ENCODE assay signal across 9 mouse cellular contexts in genomic region chr4:139145156-139145555, GRCm38 (mm10). TPM values are rescaled to one million over a fixed set of nuclear protein-coding genes. Genes with fewer than 3 reads are reported as not detected.
A peak's percentile ranks its signal among the peaks of the same experiment; 100 is the strongest.
DNase-seq lines count a peak whose midpoint lies in the region; ATAC-seq and TF ChIP-seq lines count a peak whose summit lies in the region.
"Had no signal": no experiment of that assay in that cellular context is flagged by ENCODE, and none has a peak within 500 bp of the region (broad histone marks: within the 10 kb centered on the region; RNA-seq: fewer than 3 reads in every experiment).

No protein-coding gene starts in this region.

- no peaks in the 10 kb centered on the region for H3K4me1 ChIP-seq in heart, postnatal 0 days (ENCODE audit: control insufficient read depth, insufficient read depth)
- H3K4me1 ChIP-seq in embryonic facial prominence, embryonic 12.5 days = peaks cover 13% of the 10 kb centered on the region; the same call in 1 of the 2 replicates
- H3K4me1 ChIP-seq in stomach, postnatal 0 days (replicated peaks; ENCODE audit: control insufficient read depth, insufficient read depth) = no peaks in the 10 kb centered on the region
- H3K4me1 ChIP-seq in midbrain, embryonic 14.5 days (ENCODE audit: control insufficient read depth, insufficient read depth, low read length) = no peaks in the 10 kb centered on the region
- H3K4me1 ChIP-seq: stomach, embryonic 15.5 days had no signal

- H3K36me3 ChIP-seq in heart, postnatal 0 days (replicated peaks; ENCODE audit: control insufficient read depth, insufficient read depth, low read length) = no peaks in the 10 kb centered on the region
- no peaks in the 10 kb centered on the region for H3K36me3 ChIP-seq in embryonic facial prominence, embryonic 12.5 days
- no peaks in the 10 kb centered on the region for H3K36me3 ChIP-seq in stomach, postnatal 0 days (ENCODE audit: control insufficient read depth, insufficient read depth, low read length)
- H3K36me3 ChIP-seq in midbrain, embryonic 14.5 days (ENCODE audit: control insufficient read depth, insufficient read depth, low read length) = no peaks in the 10 kb centered on the region
- H3K36me3 ChIP-seq: stomach, embryonic 15.5 days had no signal

- peak; percentile 37 for TF ChIP-seq CTCF in heart, postnatal 0 days (IDR thresholded peaks at IDR 0.05; ENCODE audit: low read depth)
- TF ChIP-seq CTCF in stomach, postnatal 0 days (IDR thresholded peaks at IDR 0.05; ENCODE audit: low read depth) = peak; percentile 67

- intact Hi-C loops in heart, postnatal 25 days (cut with DNase I) = loop anchor here (5.0 kb wide), 1 partner anchor 47 kb away; the partner anchor contains the start of gene Capzb

- no peak overlapping the region for H3K4me3 ChIP-seq in heart, postnatal 0 days (ENCODE audit: low read depth, low read length)
- H3K4me3 ChIP-seq in embryonic facial prominence, embryonic 12.5 days = no peak overlapping the region
- H3K4me3 ChIP-seq in stomach, postnatal 0 days (ENCODE audit: low read depth, low read length) = no peak overlapping the region
- H3K4me3 ChIP-seq in midbrain, embryonic 14.5 days (replicated peaks; ENCODE audit: low read depth, low read length) = no peak overlapping the region
- H3K4me3 ChIP-seq: stomach, embryonic 15.5 days had no signal

- no peak for DNase-seq in heart, postnatal 0 days (ENCODE audit: low spot score)
- no peak for DNase-seq in heart, postnatal 25 days (ENCODE audit: low spot score)
- DNase-seq in spleen, adult 12 weeks (ENCODE audit: low spot score) = peak; percentile 29
- no peak for DNase-seq in spleen, adult 18-20 months
- DNase-seq in stomach, postnatal 0 days (ENCODE audit: low spot score) = peak; percentile 48
- DNase-seq in frontal cortex, adult 2 months (ENCODE audit: extremely low spot score in 1 of 2, low spot score in 1 of 2) = no peak
- DNase-seq in midbrain, embryonic 14.5 days = no peak

- H3K9me3 ChIP-seq in heart, postnatal 0 days (replicated peaks; ENCODE audit: control insufficient read depth, low read length) = peaks cover 15% of the 10 kb centered on the region
- peaks cover 16% of the 10 kb centered on the region; the same call in 1 of the 2 replicates for H3K9me3 ChIP-seq in embryonic facial prominence, embryonic 12.5 days
- H3K9me3 ChIP-seq in stomach, postnatal 0 days (ENCODE audit: control insufficient read depth, low read length) = no peaks in the 10 kb centered on the region
- H3K9me3 ChIP-seq in midbrain, embryonic 14.5 days (ENCODE audit: control insufficient read depth, low read length) = peaks cover 9% of the 10 kb centered on the region

- H3K9ac ChIP-seq in heart, postnatal 0 days (replicated peaks; ENCODE audit: low read depth, low read length) = no peak overlapping the region
- H3K9ac ChIP-seq in embryonic facial prominence, embryonic 12.5 days = no peak overlapping the region
- H3K9ac ChIP-seq in stomach, postnatal 0 days (ENCODE audit: low read length) = no peak overlapping the region
- H3K9ac ChIP-seq in midbrain, embryonic 14.5 days (replicated peaks; ENCODE audit: low read length) = no peak overlapping the region
- H3K9ac ChIP-seq: stomach, embryonic 15.5 days had no signal

- TF ChIP-seq EP300 in heart, postnatal 0 days (IDR thresholded peaks at IDR 0.05; ENCODE audit: low read depth) = no peak
- no peak for TF ChIP-seq EP300 in stomach, postnatal 0 days (optimal IDR thresholded peaks at IDR 0.05)

- H3K27me3 ChIP-seq in heart, postnatal 0 days (ENCODE audit: control insufficient read depth, insufficient read depth, low read length) = no peaks in the 10 kb centered on the region
- no peaks in the 10 kb centered on the region for H3K27me3 ChIP-seq in embryonic facial prominence, embryonic 12.5 days
- no peaks in the 10 kb centered on the region for H3K27me3 ChIP-seq in stomach, postnatal 0 days (ENCODE audit: control insufficient read depth, insufficient read depth, low read length)
- no peaks in the 10 kb centered on the region for H3K27me3 ChIP-seq in midbrain, embryonic 14.5 days (ENCODE audit: control insufficient read depth, insufficient read depth, low read length)
- H3K27me3 ChIP-seq: stomach, embryonic 15.5 days had no signal

- no peak for ATAC-seq in heart, postnatal 0 days (ENCODE audit: insufficient read depth, low read depth)
- ATAC-seq in embryonic facial prominence, embryonic 12.5 days (ENCODE audit: insufficient number of reproducible peaks, insufficient read depth, low FRiP score, low TSS enrichment) = no peak
- no peak for ATAC-seq in stomach, postnatal 0 days (ENCODE audit: low FRiP score, low TSS enrichment)
- no peak for ATAC-seq in midbrain, embryonic 14.5 days (ENCODE audit: low FRiP score, low TSS enrichment)

- H3K4me2 ChIP-seq in heart, postnatal 0 days (ENCODE audit: low read depth, low read length) = no peak overlapping the region
- H3K4me2 ChIP-seq in embryonic facial prominence, embryonic 12.5 days (replicated peaks) = no peak overlapping the region
- no peak overlapping the region for H3K4me2 ChIP-seq in stomach, postnatal 0 days (replicated peaks; ENCODE audit: low read depth)
- H3K4me2 ChIP-seq in midbrain, embryonic 14.5 days (ENCODE audit: low read length) = no peak overlapping the region
- H3K4me2 ChIP-seq: stomach, embryonic 15.5 days had no signal

- H3K27ac ChIP-seq in heart, postnatal 0 days (ENCODE audit: low read depth) = no peak overlapping the region
- H3K27ac ChIP-seq in embryonic facial prominence, embryonic 12.5 days = peak overlapping the region; percentile 51
- no peak overlapping the region for H3K27ac ChIP-seq in stomach, postnatal 0 days (replicated peaks)
- H3K27ac ChIP-seq in midbrain, embryonic 14.5 days (replicated peaks; ENCODE audit: low read depth, low read length) = no peak overlapping the region
- H3K27ac ChIP-seq: stomach, embryonic 15.5 days had no signal

- WGBS in heart, postnatal 0 days = 94% methylated on average over 11 of the region's 11 CpGs
- 91% methylated on average over 11 of the region's 11 CpGs for WGBS in embryonic facial prominence, embryonic 12.5 days
- 88% methylated on average over 11 of the region's 11 CpGs for WGBS in stomach, postnatal 0 days
- 96% methylated on average over 11 of the region's 11 CpGs for WGBS in midbrain, embryonic 14.5 days

RNA-seq across cellular contexts. Expression of gene Minos1, which starts 14.2 kb away (rescaled TPM):
- total RNA-seq in heart, postnatal 0 days (2014; rRNA removed; ENCODE audit: low replicate concordance) = 29.2 and 33.2 TPM in 2 replicates
- polyA plus RNA-seq in heart, postnatal 0 days (2015; fragmentation: Nextera tagmentation; extraction: Ambion mirVana) = 1,270 and 1,334 TPM in 2 replicates
- 100 to 1,000 TPM; 782 to 827 TPM for total RNA-seq in heart, postnatal 25 days (2021)
- 505 and 512 TPM in 2 replicates for polyA plus RNA-seq in embryonic facial prominence, embryonic 12.5 days (2016; fragmentation: Nextera tagmentation; extraction: Ambion mirVana)
- polyA plus RNA-seq in stomach, postnatal 0 days (2015; fragmentation: Nextera tagmentation; extraction: Ambion mirVana) = 569 and 588 TPM in 2 replicates
- polyA plus RNA-seq in frontal cortex, adult 2 months (2012; rRNA removed) = 162 and 170 TPM in 2 replicates
- polyA plus RNA-seq in midbrain, embryonic 14.5 days (2014; fragmentation: Nextera tagmentation; extraction: Ambion mirVana) = 346 and 393 TPM in 2 replicates

RNA-seq across cellular contexts. Expression of gene Capzb, which starts 47.5 kb away (rescaled TPM):
- total RNA-seq in heart, postnatal 0 days (2014; rRNA removed; ENCODE audit: low replicate concordance) = 131 and 177 TPM in 2 replicates
- 355 and 363 TPM in 2 replicates for polyA plus RNA-seq in heart, postnatal 0 days (2015; fragmentation: Nextera tagmentation; extraction: Ambion mirVana)
- 100 to 1,000 TPM; 415 to 449 TPM for total RNA-seq in heart, postnatal 25 days (2021)
- polyA plus RNA-seq in embryonic facial prominence, embryonic 12.5 days (2016; fragmentation: Nextera tagmentation; extraction: Ambion mirVana) = 415 TPM in 2 replicates
- polyA plus RNA-seq in stomach, postnatal 0 days (2015; fragmentation: Nextera tagmentation; extraction: Ambion mirVana) = 341 and 344 TPM in 2 replicates
- polyA plus RNA-seq in frontal cortex, adult 2 months (2012; rRNA removed) = 222 and 227 TPM in 2 replicates
- 250 and 281 TPM in 2 replicates for polyA plus RNA-seq in midbrain, embryonic 14.5 days (2014; fragmentation: Nextera tagmentation; extraction: Ambion mirVana)

RNA-seq across cellular contexts. Expression of gene Nbl1, which starts 52.4 kb away (rescaled TPM):
- total RNA-seq in heart, postnatal 0 days (2014; rRNA removed; ENCODE audit: low replicate concordance) = 33.2 and 55.8 TPM in 2 replicates
- polyA plus RNA-seq in heart, postnatal 0 days (2015; fragmentation: Nextera tagmentation; extraction: Ambion mirVana) = 14.2 and 16.8 TPM in 2 replicates
- total RNA-seq in heart, postnatal 25 days (2021) = 10 to 100 TPM; 26.7 to 28.3 TPM
- 160 and 161 TPM in 2 replicates for polyA plus RNA-seq in embryonic facial prominence, embryonic 12.5 days (2016; fragmentation: Nextera tagmentation; extraction: Ambion mirVana)
- polyA plus RNA-seq in stomach, postnatal 0 days (2015; fragmentation: Nextera tagmentation; extraction: Ambion mirVana) = 53.6 and 58.9 TPM in 2 replicates
- 78.9 and 79.7 TPM in 2 replicates for polyA plus RNA-seq in frontal cortex, adult 2 months (2012; rRNA removed)
- 12.8 and 27.5 TPM in 2 replicates for polyA plus RNA-seq in midbrain, embryonic 14.5 days (2014; fragmentation: Nextera tagmentation; extraction: Ambion mirVana)

Comparison
In these comparisons a context has a peak if more than half of its experiments do, and no peak if none do; other contexts are left out.
1. DNase-seq: peak in spleen, adult 12 weeks (single experiment) and stomach, postnatal 0 days (single experiment); none in heart, postnatal 0 days (single experiment), heart, postnatal 25 days (single experiment), spleen, adult 18-20 months (0 of 2), frontal cortex, adult 2 months (0 of 2) and midbrain, embryonic 14.5 days (single experiment).